Comparison of ENCODE assay signal across 10 mouse cellular contexts in genomic region chr8:114936887-114937286, GRCm38 (mm10).
A peak's percentile ranks its signal among the peaks of the same experiment; 100 is the strongest.
DNase-seq lines count a peak whose midpoint lies in the region; ATAC-seq lines count a peak whose summit lies in the region.
"Had no signal": no experiment of that assay in that cellular context is flagged by ENCODE, and none has a peak within 500 bp of the region (broad histone marks: within the 10 kb centered on the region; RNA-seq: fewer than 3 reads in every experiment).

No protein-coding gene starts in this region.

- H3K9ac ChIP-seq in heart, embryonic 11.5 days (ENCODE audit: low read depth, low read length), result no peak overlapping the region
- H3K9ac ChIP-seq: limb, embryonic 12.5 days had no signal

- H3K4me1 ChIP-seq in heart, embryonic 11.5 days (ENCODE audit: control insufficient read depth, insufficient read depth, low read length), result no peaks in the 10 kb centered on the region; the same call in 1 of the 2 replicates

- ATAC-seq in heart, embryonic 11.5 days (replicated peaks; ENCODE audit: insufficient number of reproducible peaks, low FRiP score, low TSS enrichment), result no peak
- peak; percentile 88 for ATAC-seq in frontal cortex, adult (ENCODE audit: low TSS enrichment)
- no peak for ATAC-seq in megakaryocyte progenitor cell, adult 5-6 weeks (replicated peaks; ENCODE audit: poor library complexity)

- H3K4me2 ChIP-seq in heart, embryonic 11.5 days, result no peak overlapping the region
- H3K4me2 ChIP-seq: limb, embryonic 12.5 days had no signal

- 18% methylated on average over 10 of the region's 10 CpGs for WGBS in heart, embryonic 11.5 days (ENCODE audit: insufficient replicate concordance)

- H3K27me3 ChIP-seq in heart, embryonic 11.5 days (ENCODE audit: control insufficient read depth, insufficient read depth, low read length), result no peaks in the 10 kb centered on the region

- no peak overlapping the region for H3K4me3 ChIP-seq in heart, embryonic 11.5 days (ENCODE audit: low read depth, low read length)
- H3K4me3 ChIP-seq: limb, embryonic 12.5 days had no signal

- peak; percentile 8 for DNase-seq in heart, adult 9 months (ENCODE audit: low spot score in 2 of 2)
- peak; percentile 58 for DNase-seq in brain, embryonic 18.5 days (ENCODE audit: low read depth, low spot score)
- DNase-seq in layer of hippocampus, postnatal 36 days, result peak; percentile 3 to 15
- DNase-seq in adrenal gland, adult 2 months, result no peak
- DNase-seq in spleen, postnatal 14 days (ENCODE audit: low spot score in 2 of 2), result no peak
- DNase-seq: kidney, adult 18-20 months had no signal

- H3K27ac ChIP-seq in heart, embryonic 11.5 days (ENCODE audit: low read depth, low read length), result no peak overlapping the region
- H3K27ac ChIP-seq: limb, embryonic 12.5 days had no signal

- H3K36me3 ChIP-seq in heart, embryonic 11.5 days (ENCODE audit: control insufficient read depth, insufficient read depth, low read length), result no peaks in the 10 kb centered on the region
- H3K36me3 ChIP-seq: limb, embryonic 12.5 days had no signal

- H3K9me3 ChIP-seq in heart, embryonic 11.5 days (replicated peaks; ENCODE audit: control insufficient read depth, low read length), result no peaks in the 10 kb centered on the region
- H3K9me3 ChIP-seq: limb, embryonic 12.5 days had no signal

Comparison
In these comparisons a context has a peak if more than half of its experiments do, and no peak if none do; other contexts are left out.
1. DNase-seq: peak in heart, adult 9 months (2 of 2), brain, embryonic 18.5 days (single experiment) and layer of hippocampus, postnatal 36 days (2 of 2); none in adrenal gland, adult 2 months (single experiment) and spleen, postnatal 14 days (0 of 2).